Mouse (Mus musculus) ZHBTc4 (cell line): ENCODE results near the gene Rps15.
A peak's percentile ranks its signal among the peaks of the same experiment; 100 is the strongest.

ENCODE experiments used
- DNase-seq: peaks from one replicate; pipeline ENCODE4 v3.0.0-alpha.2; 2011; ENCODE audit warnings: low read depth, low spot score

The Rps15 gene

DNA sequence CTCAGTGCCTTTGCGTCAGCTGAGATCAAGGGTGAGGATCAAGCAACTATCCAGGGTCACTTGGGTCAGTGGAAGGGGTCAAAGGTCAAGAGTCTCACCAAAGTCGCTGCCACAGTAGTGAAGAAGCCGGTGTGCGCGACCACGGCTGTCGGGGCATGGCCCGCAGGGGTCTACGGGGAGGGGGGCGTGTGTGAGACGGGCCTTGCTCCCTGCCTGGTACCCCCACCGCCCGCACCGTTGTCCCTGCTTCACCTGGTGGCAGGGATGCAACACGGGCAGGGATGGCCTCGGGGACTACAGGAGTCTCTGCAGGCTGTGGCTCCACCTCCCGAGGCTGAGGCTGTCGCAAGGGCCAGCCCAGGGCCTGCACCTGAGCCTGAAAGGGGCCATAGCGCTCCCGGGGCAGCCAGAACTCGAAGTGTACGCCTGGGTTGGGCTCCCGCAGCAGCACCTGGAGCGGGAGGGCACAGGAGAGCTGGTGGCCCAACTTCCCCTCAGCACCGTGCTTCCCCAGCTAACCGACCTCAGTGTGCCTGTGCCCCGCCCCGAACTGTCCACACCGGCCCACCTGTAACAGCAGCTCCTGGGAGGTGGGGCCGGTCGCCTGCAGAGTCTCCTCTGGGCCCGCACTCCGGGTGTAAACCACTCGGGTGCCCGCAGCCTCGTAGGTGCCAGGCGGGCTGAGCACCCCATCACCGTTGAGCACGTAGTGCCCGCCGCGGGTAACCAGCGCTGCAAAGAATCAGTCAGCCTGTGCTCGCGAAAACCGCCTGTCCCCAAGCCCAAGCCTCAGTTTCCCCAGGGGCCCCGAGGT lies 49.4 kb downstream of the Rps15 start:
- DNase-seq = no peak

DNA sequence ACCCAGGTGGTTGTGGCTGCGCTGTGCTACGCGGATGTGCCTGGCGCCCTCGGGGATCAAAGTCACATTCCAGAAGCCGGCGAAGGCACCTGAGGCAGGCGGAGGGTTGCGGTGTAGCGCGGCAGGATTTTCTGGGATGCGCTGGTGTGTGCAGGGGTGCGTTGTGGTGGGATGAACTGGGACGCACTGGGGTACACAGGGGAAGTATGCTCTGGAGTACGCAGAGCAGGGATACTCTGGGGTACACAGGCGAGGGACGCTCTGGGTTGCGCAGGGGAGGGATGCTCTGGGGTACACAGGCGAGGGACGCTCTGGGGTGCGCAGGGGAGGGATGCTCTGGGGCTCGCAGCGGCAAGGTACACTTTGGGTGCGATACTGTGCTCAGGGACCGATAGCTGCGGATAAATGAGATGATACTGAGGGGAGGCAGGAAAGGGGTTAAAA lies 50.1 kb downstream of the Rps15 start:
- no peak for DNase-seq

DNA sequence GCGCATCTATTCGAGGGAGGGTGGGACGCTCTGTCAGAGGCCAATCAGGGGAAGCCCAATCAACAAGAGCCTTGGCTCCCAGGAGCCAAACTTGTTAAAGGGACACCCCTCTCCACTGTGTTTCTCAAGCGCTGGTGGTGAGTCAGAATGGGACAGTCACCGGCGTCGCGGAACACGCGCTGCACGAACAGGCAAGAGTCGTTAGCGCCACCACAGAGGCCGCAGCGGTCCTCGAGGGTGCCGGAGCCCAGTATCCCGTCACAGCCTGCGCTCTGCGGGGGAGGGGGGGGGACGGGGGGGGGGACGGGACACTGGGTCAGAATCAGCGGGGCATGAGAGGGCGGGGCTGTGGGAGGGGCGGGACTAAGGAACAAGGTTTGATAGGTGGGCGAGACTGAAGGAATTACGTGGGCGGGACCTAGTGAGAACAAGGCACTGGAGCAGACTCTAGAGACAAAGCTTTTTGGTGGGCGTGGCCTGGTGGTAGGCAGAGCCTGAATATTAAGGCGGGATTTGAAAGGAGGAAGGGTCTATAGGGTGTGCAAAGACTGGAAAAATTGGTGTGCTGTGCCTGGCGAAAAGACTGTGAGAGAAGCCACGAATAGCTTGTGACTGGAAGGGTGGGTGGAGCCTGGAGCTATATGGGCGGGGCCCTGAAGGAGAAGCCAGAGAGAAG lies 50.6 kb downstream of the Rps15 start:
- DNase-seq = peak; percentile 94

DNA sequence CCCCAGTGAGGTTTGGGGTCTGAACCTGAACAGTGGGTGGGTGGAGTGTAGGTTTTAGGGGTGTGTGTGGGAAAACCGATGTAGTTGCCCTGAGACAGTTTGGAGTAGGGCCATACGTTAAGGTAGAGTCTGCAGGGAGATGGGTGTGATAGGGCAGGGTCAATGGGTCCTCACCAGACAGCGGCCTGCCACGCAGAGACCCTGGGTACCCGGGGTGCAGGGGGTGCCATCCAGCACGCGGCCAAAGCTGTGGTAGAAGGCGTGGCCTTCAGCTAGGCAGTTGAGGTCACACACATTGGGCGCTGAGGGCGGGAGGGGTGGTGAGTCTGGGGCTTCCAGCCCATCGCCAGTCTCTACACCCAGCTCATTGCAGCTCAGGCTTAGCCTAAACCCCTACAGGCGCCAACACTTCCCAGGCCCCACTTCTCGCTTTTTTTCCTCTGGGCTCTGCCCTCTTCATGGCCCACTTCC lies 51.2 kb downstream of the Rps15 start:
- no peak for DNase-seq
